Mouse (Mus musculus): ENCODE results near the gene Syce1. TPM values are rescaled to one million over a fixed set of nuclear protein-coding genes. Genes with fewer than 3 reads are reported as not detected.

The Syce1 gene
- polyA plus RNA-seq, 1 experiment from 2014 or later: not detected

DNA sequence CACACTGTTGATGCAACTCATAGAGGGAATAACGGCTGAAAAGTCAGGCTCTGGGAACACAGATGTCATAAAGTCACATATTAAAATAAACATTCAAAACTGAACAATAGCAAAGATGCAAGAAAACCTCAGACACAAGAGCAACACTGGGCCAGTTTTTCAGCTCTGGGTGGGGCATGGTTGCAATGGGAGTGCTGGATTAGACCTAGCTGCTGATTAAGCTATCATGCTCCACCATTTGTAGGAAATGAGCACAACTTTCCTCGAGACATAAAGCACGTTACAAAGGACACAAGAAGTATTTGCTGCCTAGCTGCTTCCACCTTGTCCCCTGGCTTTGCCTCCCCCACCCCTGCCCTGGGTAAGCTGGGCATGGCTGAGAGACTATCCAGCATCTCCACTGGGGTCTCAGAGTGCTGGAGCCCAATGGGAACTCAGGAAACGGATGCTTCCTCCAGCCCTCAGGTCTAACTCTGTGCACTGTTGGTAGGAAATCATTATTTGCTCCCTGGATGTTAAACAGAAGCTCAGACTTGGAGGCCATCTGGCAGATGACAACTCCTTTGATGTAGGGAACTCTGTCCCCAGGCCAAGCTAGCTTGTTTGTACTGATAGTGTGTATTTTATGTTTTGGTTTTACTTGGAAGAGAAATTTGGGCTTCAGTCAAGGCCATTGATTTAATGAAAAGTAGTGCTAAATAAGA lies 31.3 kb downstream of the Syce1 start:
- Histone ChIP-seq H3K4me1 (ENCODE audit: insufficient read depth, low read depth, low read length) (no peaks in the 10 kb centered on the region), H3K27ac (ENCODE audit: low read length) (no peak overlapping the region), H3K9ac (replicated peaks; ENCODE audit: low read depth) (no peak overlapping the region), H3K4me3 (ENCODE audit: low read depth, low read length) (no peak overlapping the region), H3K36me3 (ENCODE audit: insufficient read depth, low read length) (no peaks in the 10 kb centered on the region), H3K9me3 (ENCODE audit: low read length) (no peaks in the 10 kb centered on the region), H3K27me3 (replicated peaks; ENCODE audit: insufficient read depth, low read length) (no peaks in the 10 kb centered on the region), H3K4me2 (replicated peaks; ENCODE audit: low read depth, low read length) (no peak overlapping the region)
- 43% methylated on average over 4 of the region's 4 CpGs for WGBS
- ATAC-seq (no peak), DNase-seq (ENCODE audit: low spot score) (no peak)
- TF ChIP-seq CTCF (IDR thresholded peaks at IDR 0.05) (no peak), EP300 (IDR thresholded peaks at IDR 0.05) (no peak)

DNA sequence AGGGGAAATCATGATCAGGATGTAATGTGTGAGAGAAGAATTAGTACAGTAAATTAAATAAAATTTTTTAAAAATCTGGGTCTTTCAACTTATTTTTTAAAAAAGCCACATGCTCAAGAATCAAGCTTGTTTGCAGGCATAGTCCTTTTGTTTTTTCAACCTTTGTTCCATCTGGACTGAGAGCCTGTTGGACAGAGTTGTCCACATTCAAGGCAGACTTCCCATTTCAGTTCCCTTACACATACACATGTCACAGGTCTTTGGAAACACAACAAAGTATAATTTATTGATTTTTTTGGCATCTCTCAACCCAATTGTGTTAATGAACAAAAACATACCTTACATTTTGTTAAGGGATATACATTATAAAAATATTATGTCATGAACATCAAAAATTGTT lies 33.1 kb downstream of the Syce1 start:
- no peak overlapping the region for H3K4me3 ChIP-seq (ENCODE audit: low read depth, low read length)
- no peak overlapping the region for H3K4me2 ChIP-seq (replicated peaks; ENCODE audit: low read depth, low read length)
- H3K4me1 ChIP-seq (ENCODE audit: insufficient read depth, low read depth, low read length): no peaks in the 10 kb centered on the region
- DNase-seq (ENCODE audit: low spot score) (no peak), ATAC-seq (no peak)
- H3K9ac ChIP-seq (replicated peaks; ENCODE audit: low read depth): no peak overlapping the region
- no peaks in the 10 kb centered on the region for H3K9me3 ChIP-seq (ENCODE audit: low read length)
- H3K27me3 ChIP-seq (replicated peaks; ENCODE audit: insufficient read depth, low read length): no peaks in the 10 kb centered on the region
- TF ChIP-seq CTCF (IDR thresholded peaks at IDR 0.05) (no peak), EP300 (IDR thresholded peaks at IDR 0.05) (no peak)
- H3K36me3 ChIP-seq (ENCODE audit: insufficient read depth, low read length): no peaks in the 10 kb centered on the region
- H3K27ac ChIP-seq (ENCODE audit: low read length): no peak overlapping the region

DNA sequence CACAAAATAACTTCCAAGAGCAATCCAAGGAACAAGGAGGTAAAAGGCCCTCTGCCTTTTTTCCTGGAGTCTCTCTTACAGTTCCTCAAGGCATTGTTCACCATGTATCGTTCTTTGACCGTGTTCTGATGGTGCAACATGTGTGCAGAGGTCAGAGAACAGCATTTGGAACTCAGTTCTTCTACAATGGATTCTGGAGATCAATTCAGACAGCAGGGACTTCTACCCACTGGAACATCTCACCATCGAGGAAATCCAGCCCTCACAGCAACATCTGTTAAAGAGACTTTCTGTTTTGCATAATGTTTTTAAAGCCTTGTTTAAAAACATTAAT lies 38.9 kb downstream of the Syce1 start:
- H3K4me3 ChIP-seq (ENCODE audit: low read depth, low read length): no peak overlapping the region
- 88% methylated on average over 3 of the region's 3 CpGs for WGBS
- no peak for ATAC-seq

DNA sequence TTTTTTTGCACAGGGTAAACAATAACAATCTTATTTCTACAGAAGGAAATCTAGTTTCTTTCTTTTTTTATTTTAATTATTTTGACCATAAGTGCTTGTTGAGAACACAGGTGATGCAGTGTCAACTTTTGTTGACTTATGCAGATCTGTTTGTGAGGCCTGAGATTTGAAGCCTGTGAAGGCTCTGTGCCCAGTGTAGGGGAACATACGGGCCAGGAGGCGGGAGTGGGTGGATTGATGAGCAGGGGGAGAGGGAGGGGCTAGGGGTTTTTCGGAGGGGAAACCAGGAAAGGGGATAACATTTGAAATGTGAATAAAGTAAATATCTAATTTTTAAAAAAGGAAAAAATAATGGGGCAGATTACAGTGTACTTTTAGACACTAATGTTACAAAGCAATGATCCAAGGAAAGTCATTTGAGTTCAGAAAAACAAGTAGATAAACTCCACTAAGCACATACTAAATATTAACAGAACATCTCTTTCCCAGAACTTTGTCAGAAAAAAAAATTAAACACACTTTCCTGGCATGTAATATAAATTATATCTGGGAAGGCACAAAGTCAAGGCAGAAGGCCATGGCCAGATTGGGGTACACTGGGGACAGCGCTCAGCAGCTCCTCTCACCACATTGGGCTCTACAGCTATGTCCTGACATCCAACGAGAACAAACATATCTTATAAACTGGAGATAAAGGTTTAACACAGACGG lies 39.4 kb downstream of the Syce1 start:
- Histone ChIP-seq H3K27me3 (replicated peaks; ENCODE audit: insufficient read depth, low read length) (no peaks in the 10 kb centered on the region), H3K27ac (ENCODE audit: low read length) (no peak overlapping the region), H3K4me1 (ENCODE audit: insufficient read depth, low read depth, low read length) (no peaks in the 10 kb centered on the region), H3K4me3 (ENCODE audit: low read depth, low read length) (no peak overlapping the region), H3K9me3 (ENCODE audit: low read length) (no peaks in the 10 kb centered on the region), H3K9ac (replicated peaks; ENCODE audit: low read depth) (no peak overlapping the region), H3K4me2 (replicated peaks; ENCODE audit: low read depth, low read length) (no peak overlapping the region), H3K36me3 (ENCODE audit: insufficient read depth, low read length) (no peaks in the 10 kb centered on the region)
- no peak for ATAC-seq
- no peak for DNase-seq (ENCODE audit: low spot score)
- TF ChIP-seq CTCF (IDR thresholded peaks at IDR 0.05) (no peak), EP300 (IDR thresholded peaks at IDR 0.05) (no peak)
- 67% methylated on average over 6 of the region's 6 CpGs for WGBS

More for the DNA sequence above, 38.9 kb downstream of the Syce1 start:
- DNase-seq (ENCODE audit: low spot score): no peak
- no peak overlapping the region for H3K27ac ChIP-seq (ENCODE audit: low read length)
- no peaks in the 10 kb centered on the region for H3K4me1 ChIP-seq (ENCODE audit: insufficient read depth, low read depth, low read length)
- H3K27me3 ChIP-seq (replicated peaks; ENCODE audit: insufficient read depth, low read length): no peaks in the 10 kb centered on the region
- H3K4me2 ChIP-seq (replicated peaks; ENCODE audit: low read depth, low read length): no peak overlapping the region
- TF ChIP-seq EP300 (IDR thresholded peaks at IDR 0.05): no peak
- H3K9me3 ChIP-seq (ENCODE audit: low read length): no peaks in the 10 kb centered on the region
- H3K9ac ChIP-seq (replicated peaks; ENCODE audit: low read depth): no peak overlapping the region
- no peaks in the 10 kb centered on the region for H3K36me3 ChIP-seq (ENCODE audit: insufficient read depth, low read length)

DNA sequence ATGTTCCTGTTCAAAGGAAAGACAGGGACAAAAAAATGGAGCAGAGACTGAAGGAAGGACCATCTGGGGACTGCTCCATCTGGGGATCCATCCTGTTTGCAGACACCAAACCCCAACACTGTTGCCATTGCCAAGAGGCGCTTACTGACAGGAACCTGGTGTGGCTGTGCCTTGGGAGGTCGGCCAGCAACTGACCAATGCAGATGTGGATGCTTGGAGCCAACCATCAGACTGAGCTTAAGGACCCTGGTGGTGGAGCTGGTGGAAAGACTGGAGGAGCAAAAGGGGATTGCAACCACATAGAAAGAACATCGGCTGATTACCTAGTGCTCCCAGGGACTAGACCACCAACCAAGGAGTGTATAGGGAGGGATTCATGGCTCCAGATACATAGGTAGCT lies 40.2 kb downstream of the Syce1 start:
- Histone ChIP-seq H3K4me3 (ENCODE audit: low read depth, low read length) (no peak overlapping the region), H3K4me2 (replicated peaks; ENCODE audit: low read depth, low read length) (no peak overlapping the region), H3K27me3 (replicated peaks; ENCODE audit: insufficient read depth, low read length) (no peaks in the 10 kb centered on the region), H3K27ac (ENCODE audit: low read length) (no peak overlapping the region), H3K4me1 (ENCODE audit: insufficient read depth, low read depth, low read length) (no peaks in the 10 kb centered on the region), H3K9me3 (ENCODE audit: low read length) (no peaks in the 10 kb centered on the region), H3K9ac (replicated peaks; ENCODE audit: low read depth) (no peak overlapping the region), H3K36me3 (ENCODE audit: insufficient read depth, low read length) (no peaks in the 10 kb centered on the region)
- TF ChIP-seq EP300 (IDR thresholded peaks at IDR 0.05) (no peak), CTCF (IDR thresholded peaks at IDR 0.05) (no peak)
- 75% methylated on average over 3 of the region's 3 CpGs for WGBS
- ATAC-seq (no peak), DNase-seq (ENCODE audit: low spot score) (no peak)

DNA sequence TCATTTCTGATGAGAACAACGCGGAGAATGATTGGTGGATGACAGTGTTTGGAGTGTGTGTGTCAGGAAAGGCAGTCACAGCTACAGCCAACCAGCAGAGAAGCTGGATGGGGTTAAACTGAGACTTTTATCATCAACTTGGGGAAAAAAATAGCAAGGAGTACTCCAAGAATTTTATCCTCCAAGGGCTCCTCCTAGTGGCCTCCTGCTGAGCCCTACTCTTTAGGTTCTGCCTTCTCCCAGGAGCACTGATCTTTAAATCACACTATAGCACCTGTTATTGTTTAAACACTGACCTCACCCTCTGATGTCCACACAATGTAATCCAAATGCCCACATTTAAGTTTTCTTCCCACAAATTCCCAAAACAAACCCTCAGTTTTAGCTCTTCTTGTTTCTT lies 54.5 kb downstream of the Syce1 start:
- Histone ChIP-seq H3K27me3 (replicated peaks; ENCODE audit: insufficient read depth, low read length) (no peaks in the 10 kb centered on the region), H3K4me2 (replicated peaks; ENCODE audit: low read depth, low read length) (no peak overlapping the region), H3K9me3 (ENCODE audit: low read length) (no peaks in the 10 kb centered on the region), H3K9ac (replicated peaks; ENCODE audit: low read depth) (no peak overlapping the region), H3K27ac (ENCODE audit: low read length) (no peak overlapping the region), H3K4me1 (ENCODE audit: insufficient read depth, low read depth, low read length) (no peaks in the 10 kb centered on the region), H3K4me3 (ENCODE audit: low read depth, low read length) (no peak overlapping the region), H3K36me3 (ENCODE audit: insufficient read depth, low read length) (no peaks in the 10 kb centered on the region)
- TF ChIP-seq CTCF (IDR thresholded peaks at IDR 0.05) (no peak), EP300 (IDR thresholded peaks at IDR 0.05) (no peak)
- DNase-seq (ENCODE audit: low spot score): no peak
- 45% methylated on average over 2 of the region's 2 CpGs for WGBS
- no peak for ATAC-seq

Other genes with a start within 250 kb of the Syce1 start
- gene Olfr538, start 220.0 kb downstream of the Syce1 start, polyA plus RNA-seq (2015; fragmentation: Nextera tagmentation; extraction: Ambion mirVana): not detected in 2 replicates
- 0.01 TPM in 1 of 2 replicates, not detected in the other for gene Olfr46, start 186.6 kb downstream of the Syce1 start, polyA plus RNA-seq (2015; fragmentation: Nextera tagmentation; extraction: Ambion mirVana)
- gene Olfr61, start 158.9 kb downstream of the Syce1 start, polyA plus RNA-seq (2015; fragmentation: Nextera tagmentation; extraction: Ambion mirVana): not detected in 2 replicates
- gene Olfr53, start 141.4 kb downstream of the Syce1 start, polyA plus RNA-seq (2015; fragmentation: Nextera tagmentation; extraction: Ambion mirVana): not detected in 2 replicates
- gene Olfr539, start 127.9 kb downstream of the Syce1 start, polyA plus RNA-seq (2015; fragmentation: Nextera tagmentation; extraction: Ambion mirVana): not detected in 2 replicates
- not detected in 2 replicates for gene Olfr45, start 105.9 kb downstream of the Syce1 start, polyA plus RNA-seq (2015; fragmentation: Nextera tagmentation; extraction: Ambion mirVana)
- not detected in 2 replicates for gene Olfr541, start 90.6 kb downstream of the Syce1 start, polyA plus RNA-seq (2015; fragmentation: Nextera tagmentation; extraction: Ambion mirVana)
- 1.5 and 1.9 TPM in 2 replicates for gene Cyp2e1, start 24.1 kb downstream of the Syce1 start, polyA plus RNA-seq (2015; fragmentation: Nextera tagmentation; extraction: Ambion mirVana)
- 0.21 and 0.30 TPM in 2 replicates for gene Zfp941, start 34.3 kb upstream of the Syce1 start, polyA plus RNA-seq (2015; fragmentation: Nextera tagmentation; extraction: Ambion mirVana)
- gene Urah, start 47.2 kb upstream of the Syce1 start, polyA plus RNA-seq (2015; fragmentation: Nextera tagmentation; extraction: Ambion mirVana): 12.6 and 15.0 TPM in 2 replicates
- gene Scgb1c1, start 57.7 kb upstream of the Syce1 start, polyA plus RNA-seq (2015; fragmentation: Nextera tagmentation; extraction: Ambion mirVana): 25.9 and 27.0 TPM in 2 replicates
- gene Odf3, start 60.0 kb upstream of the Syce1 start, polyA plus RNA-seq (2015; fragmentation: Nextera tagmentation; extraction: Ambion mirVana): not detected in 2 replicates
- gene Gm45785, start 68.5 kb upstream of the Syce1 start, polyA plus RNA-seq (2015; fragmentation: Nextera tagmentation; extraction: Ambion mirVana): not detected in 2 replicates
- 63.6 and 68.0 TPM in 2 replicates for gene Ric8a, start 69.1 kb upstream of the Syce1 start, polyA plus RNA-seq (2015; fragmentation: Nextera tagmentation; extraction: Ambion mirVana)
- gene Bet1l, start 69.7 kb upstream of the Syce1 start, polyA plus RNA-seq (2015; fragmentation: Nextera tagmentation; extraction: Ambion mirVana): 69.1 and 81.7 TPM in 2 replicates
- gene Psmd13, start 94.1 kb upstream of the Syce1 start, polyA plus RNA-seq (2015; fragmentation: Nextera tagmentation; extraction: Ambion mirVana): 157 and 164 TPM in 2 replicates
- 23.7 and 25.8 TPM in 2 replicates for gene Sirt3, start 94.5 kb upstream of the Syce1 start, polyA plus RNA-seq (2015; fragmentation: Nextera tagmentation; extraction: Ambion mirVana)
- 13.1 and 18.3 TPM in 2 replicates for gene Cox8b, start 112.6 kb upstream of the Syce1 start, polyA plus RNA-seq (2015; fragmentation: Nextera tagmentation; extraction: Ambion mirVana)
- 0.07 and 0.10 TPM in 2 replicates for gene Nlrp6, start 133.1 kb upstream of the Syce1 start, polyA plus RNA-seq (2015; fragmentation: Nextera tagmentation; extraction: Ambion mirVana)
- 12.7 and 14.4 TPM in 2 replicates for gene Pgghg, start 153.5 kb upstream of the Syce1 start, polyA plus RNA-seq (2015; fragmentation: Nextera tagmentation; extraction: Ambion mirVana)
- gene Ifitm5, start 162.4 kb upstream of the Syce1 start, polyA plus RNA-seq (2015; fragmentation: Nextera tagmentation; extraction: Ambion mirVana): 1.6 and 1.8 TPM in 2 replicates
- 0.31 TPM in 1 of 2 replicates, not detected in the other for gene Gm45717, start 168.1 kb upstream of the Syce1 start, polyA plus RNA-seq (2015; fragmentation: Nextera tagmentation; extraction: Ambion mirVana)
- 1,373 and 1,710 TPM in 2 replicates for gene Ifitm2, start 168.1 kb upstream of the Syce1 start, polyA plus RNA-seq (2015; fragmentation: Nextera tagmentation; extraction: Ambion mirVana)
- 402 and 510 TPM in 2 replicates for gene Ifitm1, start 179.4 kb upstream of the Syce1 start, polyA plus RNA-seq (2015; fragmentation: Nextera tagmentation; extraction: Ambion mirVana)
- 779 and 1,037 TPM in 2 replicates for gene Ifitm3, start 222.9 kb upstream of the Syce1 start, polyA plus RNA-seq (2015; fragmentation: Nextera tagmentation; extraction: Ambion mirVana)
- gene Ifitm6, start 230.1 kb upstream of the Syce1 start, polyA plus RNA-seq (2015; fragmentation: Nextera tagmentation; extraction: Ambion mirVana): 7.4 and 7.7 TPM in 2 replicates
- not detected in 2 replicates for gene Gm17387, start 241.3 kb upstream of the Syce1 start, polyA plus RNA-seq (2015; fragmentation: Nextera tagmentation; extraction: Ambion mirVana)

Measured in lung, postnatal 0 days (tissue).